Mouse (Mus musculus) lung, postnatal 0 days (tissue): ENCODE measurements around the gene Rprd1b.

ENCODE experiments used
- CTCF ChIP-seq: IDR thresholded peaks from 2 replicates; pipeline ENCODE4 v1.5.1; 2016; ENCODE audit warnings: antibody characterized with exemption, mild to moderate bottlenecking
- EP300 ChIP-seq: IDR thresholded peaks from 2 replicates; pipeline ENCODE4 v1.6.1; 2016; ENCODE audit warnings: antibody characterized with exemption, mild to moderate bottlenecking, control low read depth

GRCm38 (mm10) chr2:158066456-158066855, 38.2 kb downstream of the Rprd1b start:
- no peak for TF ChIP-seq EP300
- no peak for TF ChIP-seq CTCF
